Mouse (Mus musculus): Measurements from ENCODE around the gene Olfr1039. TPM values are rescaled to one million over a fixed set of nuclear protein-coding genes. Genes with fewer than 3 reads are reported as not detected.
"Not testable (repeated sequence)": the region's sequence is repeated elsewhere in the genome, so short reads cannot be mapped to it uniquely, and the experiment has no call there.

Olfr1039 gene
- not detected for polyA plus RNA-seq (2017; shearing (Covaris generic))

DNA sequence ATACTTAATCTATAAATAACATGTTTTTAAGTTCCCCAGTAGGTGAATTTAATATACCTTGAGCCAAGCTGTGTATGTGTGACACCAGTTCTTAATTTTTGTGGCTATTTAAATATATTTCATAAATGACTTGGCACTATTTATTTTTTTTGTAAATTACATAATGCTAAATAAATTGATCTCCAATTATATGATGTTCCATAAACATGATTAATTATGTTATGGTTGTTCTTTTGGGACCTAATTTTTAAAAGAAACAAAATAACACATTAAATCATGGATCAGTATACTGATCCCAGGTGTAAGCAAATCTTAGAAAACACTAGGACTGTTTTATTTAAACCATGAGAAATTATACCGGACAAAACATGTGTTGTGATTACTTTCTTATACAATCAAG, at the start of gene Olfr1039:
Olfr1039 (minus strand) TSS at position 101 of the 400 bp plus-strand sequence.
- ATAC-seq, result no peak

DNA sequence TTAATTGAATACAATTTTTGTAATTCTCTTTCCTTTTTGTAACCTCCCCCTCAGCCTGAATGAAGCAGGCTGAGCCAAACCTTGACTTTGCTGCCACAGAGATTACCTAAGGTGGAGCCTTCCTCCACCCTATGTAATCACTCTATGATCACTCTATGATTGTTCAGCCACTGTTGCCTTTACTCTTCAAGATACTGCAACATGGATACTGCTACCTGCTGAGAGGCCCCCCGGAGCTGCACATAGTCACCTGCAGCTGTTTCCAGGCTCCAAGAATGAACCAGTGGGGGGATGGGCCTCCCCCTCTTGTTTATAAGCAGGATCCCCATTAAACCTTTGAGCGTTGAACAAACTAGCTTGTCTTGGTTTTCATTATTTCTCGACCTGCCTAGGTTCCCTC, 44.2 kb upstream of the Olfr1039 start:
- ATAC-seq, result no peak

DNA sequence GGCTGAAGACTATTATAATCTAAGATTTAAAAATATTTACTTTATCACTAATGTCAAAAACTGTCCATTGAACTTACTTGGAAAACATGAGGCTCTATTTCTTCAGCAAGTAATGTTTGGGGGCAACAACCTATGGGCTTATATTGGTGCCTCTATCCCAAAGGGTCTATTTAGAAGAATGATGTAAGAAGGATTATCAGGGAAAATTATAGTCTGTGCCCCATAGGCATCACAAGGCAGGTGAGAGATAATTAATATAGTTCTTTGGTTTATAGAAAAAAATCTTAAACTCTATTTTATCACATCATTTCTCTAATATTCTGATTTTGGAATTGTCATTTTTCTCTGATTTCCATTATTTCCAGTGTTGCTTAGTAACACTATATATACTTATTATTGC, 42.0 kb upstream of the Olfr1039 start, which contains the start of gene Olfr1044:
Olfr1044 (minus strand) TSS at position 101 of the 400 bp plus-strand sequence.
- ATAC-seq, result no peak

DNA sequence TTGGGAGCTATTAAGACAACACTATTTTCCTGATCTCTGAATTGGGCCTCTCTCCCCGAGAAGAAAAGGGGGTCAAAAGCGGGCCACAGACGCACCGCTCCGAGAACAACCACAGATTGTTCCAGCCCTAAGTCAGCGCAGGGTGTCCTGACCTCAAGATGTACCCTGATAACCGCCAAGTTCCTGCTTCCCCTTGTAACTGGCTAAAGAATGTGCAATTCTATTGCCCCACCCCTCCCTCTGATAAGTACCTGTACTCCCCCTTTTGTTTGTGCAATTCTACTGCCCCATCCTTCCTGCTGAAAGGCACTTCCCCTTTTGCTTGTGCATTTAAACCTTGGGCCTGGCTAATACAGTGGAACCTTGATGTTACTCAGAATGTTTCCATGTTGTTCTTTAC, 39.7 kb upstream of the Olfr1039 start:
- not testable (repeated sequence) for ATAC-seq

DNA sequence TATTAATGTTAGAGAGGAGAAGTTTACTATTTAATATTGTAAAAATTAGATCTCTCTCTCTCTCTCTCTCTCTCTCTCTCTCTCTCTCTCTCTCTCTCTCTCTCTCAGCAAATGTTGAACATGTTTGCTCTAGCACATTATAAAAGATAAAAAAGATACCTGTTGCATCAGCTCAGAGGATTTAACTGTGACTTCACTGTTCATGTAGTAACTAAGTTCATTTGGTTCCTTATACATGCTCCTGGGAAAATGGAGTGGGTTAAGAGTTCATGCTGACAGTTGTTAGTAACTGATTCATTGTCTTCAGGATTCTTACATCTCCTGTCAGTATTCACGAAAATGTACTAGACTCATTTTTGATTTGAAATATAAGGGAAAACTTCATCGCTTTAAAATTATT, 31.7 kb upstream of the Olfr1039 start, which contains the start of gene Olfr1043:
Olfr1043 (minus strand) TSS at position 101 of the 400 bp plus-strand sequence.
- ATAC-seq, result no peak

DNA sequence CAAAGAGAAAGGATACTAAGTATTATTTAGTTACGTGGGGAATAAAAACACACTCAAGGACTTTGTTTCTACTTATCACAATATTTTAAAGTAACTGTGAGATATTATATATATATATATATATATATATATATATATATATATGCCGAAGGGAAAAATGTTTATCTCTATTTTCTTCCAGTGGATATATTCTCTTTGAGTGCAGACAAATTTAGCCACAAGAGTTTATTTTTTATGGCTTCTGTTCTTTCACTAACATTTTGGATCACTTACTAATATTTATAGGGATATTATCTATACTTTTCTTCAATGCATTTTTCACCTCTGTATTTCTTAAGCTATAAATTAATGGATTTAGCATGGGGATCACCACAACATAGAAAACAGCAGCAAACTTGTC, 26.0 kb upstream of the Olfr1039 start, which contains the start of gene Olfr1042:
Olfr1042 (minus strand) TSS at position 101 of the 400 bp plus-strand sequence.
- no peak for ATAC-seq

DNA sequence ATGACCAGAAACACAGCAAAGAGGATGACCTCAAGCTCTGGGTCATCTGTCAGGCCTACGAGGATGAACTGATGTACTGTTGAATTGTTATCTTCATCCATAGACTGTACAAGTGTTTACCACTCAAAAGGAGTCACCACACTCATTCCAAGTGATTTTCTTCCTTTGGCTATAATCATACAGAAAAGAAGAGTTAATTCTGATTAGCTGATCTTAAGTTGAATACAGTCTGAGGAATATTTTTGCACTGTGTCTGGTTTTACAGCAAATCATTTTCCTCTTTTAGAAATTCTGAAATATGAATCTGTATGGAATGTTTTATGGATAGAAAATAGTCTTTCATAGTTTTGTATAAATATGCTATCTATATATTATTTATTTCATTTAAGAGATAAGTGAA, 10.9 kb upstream of the Olfr1039 start, which contains the start of gene Olfr1040:
Olfr1040 (minus strand) TSS at position 101 of the 400 bp plus-strand sequence.
- ATAC-seq, result no peak

DNA sequence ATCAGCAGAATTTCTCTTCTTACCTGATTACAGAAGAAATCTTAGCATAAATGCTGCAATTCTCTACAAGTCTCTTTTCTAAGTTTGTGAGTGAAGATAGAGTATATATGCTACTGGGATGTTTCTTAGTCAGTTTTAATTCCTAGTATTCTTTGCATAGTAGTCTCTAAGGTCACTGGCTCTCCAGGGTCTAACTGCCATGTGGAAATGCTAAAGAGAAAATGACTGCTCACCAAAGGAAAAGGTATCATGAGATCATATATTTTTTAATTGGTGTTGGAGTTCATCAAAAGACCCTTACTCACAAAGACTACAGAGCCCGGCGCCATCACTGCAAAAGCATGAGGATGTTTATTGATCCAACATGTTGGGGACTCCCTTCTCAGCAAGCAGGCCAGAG, 48.4 kb downstream of the Olfr1039 start, which contains the start of gene Olfr1037:
Olfr1037 (minus strand) TSS at position 101 of the 400 bp plus-strand sequence.
- no peak for ATAC-seq

DNA sequence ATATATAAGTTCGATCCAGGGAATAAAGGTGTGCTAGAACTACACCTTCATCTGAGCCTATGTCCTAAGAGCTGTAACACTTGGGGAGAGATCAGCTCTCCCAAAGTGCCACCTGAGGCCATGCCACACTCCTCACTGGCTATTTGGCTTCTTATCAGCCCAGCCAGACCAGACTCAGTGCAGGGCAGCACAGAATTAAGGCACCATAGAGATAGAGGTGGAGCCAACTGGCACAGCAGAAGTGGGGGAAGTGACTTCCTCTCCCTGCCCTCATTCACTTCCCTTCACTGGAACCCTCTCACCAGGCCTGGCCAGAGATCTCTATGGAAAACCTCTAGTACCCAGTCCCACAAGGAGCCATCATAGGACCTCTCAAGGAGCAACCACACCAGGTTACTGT, 55.2 kb downstream of the Olfr1039 start:
- ATAC-seq, result not testable (repeated sequence)

Other genes starting within 250 kb of the Olfr1039 start
- gene Olfr1024, start 230.9 kb downstream of the Olfr1039 start, polyA plus RNA-seq (2017; shearing (Covaris generic)), result not detected
- gene Olfr1025-ps1, start 220.7 kb downstream of the Olfr1039 start, polyA plus RNA-seq (2017; shearing (Covaris generic)), result not detected
- not detected for gene Olfr1026, start 214.4 kb downstream of the Olfr1039 start, polyA plus RNA-seq (2017; shearing (Covaris generic))
- gene Olfr1028, start 185.5 kb downstream of the Olfr1039 start, polyA plus RNA-seq (2017; shearing (Covaris generic)), result not detected
- gene Olfr1029, start 162.0 kb downstream of the Olfr1039 start, polyA plus RNA-seq (2017; shearing (Covaris generic)), result not detected
- gene Olfr1030, start 156.7 kb downstream of the Olfr1039 start, polyA plus RNA-seq (2017; shearing (Covaris generic)), result not detected
- gene Olfr1031, start 145.6 kb downstream of the Olfr1039 start, polyA plus RNA-seq (2017; shearing (Covaris generic)), result not detected
- gene Olfr1032, start 130.4 kb downstream of the Olfr1039 start, polyA plus RNA-seq (2017; shearing (Covaris generic)), result not detected
- 1 to 10 TPM in 1 of 3 experiments, not detected in 2; 1.2 TPM for gene Olfr1033, start 115.3 kb downstream of the Olfr1039 start, polyA plus RNA-seq (2017; shearing (Covaris generic))
- not detected for gene Olfr1034, start 90.1 kb downstream of the Olfr1039 start, polyA plus RNA-seq (2017; shearing (Covaris generic))
- not detected for gene Olfr1036, start 61.9 kb downstream of the Olfr1039 start, polyA plus RNA-seq (2017; shearing (Covaris generic))
- gene Olfr1037, start 48.5 kb downstream of the Olfr1039 start, polyA plus RNA-seq (2017; shearing (Covaris generic)), result not detected
- not detected for gene Olfr1040, start 10.8 kb upstream of the Olfr1039 start, polyA plus RNA-seq (2017; shearing (Covaris generic))
- gene Olfr1042, start 25.9 kb upstream of the Olfr1039 start, polyA plus RNA-seq (2017; shearing (Covaris generic)), result not detected
- not detected for gene Olfr1043, start 31.6 kb upstream of the Olfr1039 start, polyA plus RNA-seq (2017; shearing (Covaris generic))
- not detected for gene Olfr1044, start 41.9 kb upstream of the Olfr1039 start, polyA plus RNA-seq (2017; shearing (Covaris generic))
- gene Olfr52, start 49.8 kb upstream of the Olfr1039 start, polyA plus RNA-seq (2017; shearing (Covaris generic)), result not detected
- gene Olfr1045, start 67.1 kb upstream of the Olfr1039 start, polyA plus RNA-seq (2017; shearing (Covaris generic)), result not detected
- gene Olfr1046, start 83.4 kb upstream of the Olfr1039 start, polyA plus RNA-seq (2017; shearing (Covaris generic)), result not detected
- gene Olfr1047, start 95.5 kb upstream of the Olfr1039 start, polyA plus RNA-seq (2017; shearing (Covaris generic)), result not detected
- not detected for gene Olfr1048, start 104.4 kb upstream of the Olfr1039 start, polyA plus RNA-seq (2017; shearing (Covaris generic))
- gene Olfr1049, start 122.4 kb upstream of the Olfr1039 start, polyA plus RNA-seq (2017; shearing (Covaris generic)), result not detected
- gene Olfr1051, start 143.2 kb upstream of the Olfr1039 start, polyA plus RNA-seq (2017; shearing (Covaris generic)), result not detected
- under 1 TPM in 1 of 3 experiments, not detected in 2; 0.21 TPM for gene Olfr1052, start 156.5 kb upstream of the Olfr1039 start, polyA plus RNA-seq (2017; shearing (Covaris generic))
- gene Olfr1053, start 179.4 kb upstream of the Olfr1039 start, polyA plus RNA-seq (2017; shearing (Covaris generic)), result not detected
- not detected for gene Olfr1054, start 199.5 kb upstream of the Olfr1039 start, polyA plus RNA-seq (2017; shearing (Covaris generic))
- gene Olfr1055, start 214.4 kb upstream of the Olfr1039 start, polyA plus RNA-seq (2017; shearing (Covaris generic)), result not detected
- not detected for gene Olfr1056, start 226.5 kb upstream of the Olfr1039 start, polyA plus RNA-seq (2017; shearing (Covaris generic))
- gene Olfr1057, start 242.5 kb upstream of the Olfr1039 start, polyA plus RNA-seq (2017; shearing (Covaris generic)), result not detected

Data from inflammation-experienced regulatory T-cells, adult 6 months (primary cell).